Mouse (Mus musculus) MEL (cell line): ENCODE measurements around the gene Trnau1ap. TPM values are rescaled to one million over a fixed set of nuclear protein-coding genes. Genes with fewer than 3 reads are reported as not detected.

Source experiments
- DNase-seq: peaks from one replicate; pipeline ENCODE4 v3.0.0; 2011; ENCODE audit warnings: low read depth, low spot score
- H3K27ac ChIP-seq: 2 replicates; pipeline ENCODE4 v1.5.1; 2012; ENCODE audit warnings: low read depth, mild to moderate bottlenecking, control low read depth, low read length, moderate library complexity; ENCODE audit not compliant: control insufficient read depth
- H3K27me3 ChIP-seq, 2 experiments: fragments of 150-350 bp in 1 of 2; sonication (generic) in 1 of 2; 2 replicates each; pipeline ENCODE4 v1.6.1; 2012; ENCODE audit warnings: low read length in 2 of 2, mild to moderate bottlenecking in 2 of 2, improper control_type of control experiment in 1 of 2, moderate library complexity in 1 of 2; ENCODE audit not compliant: insufficient read depth in 2 of 2, control insufficient read depth in 1 of 2
- H3K36me3 ChIP-seq, 2 experiments: 2 replicates each; pipeline ENCODE4 v1.6.1; 2012 to 2014; ENCODE audit warnings: low read length in 2 of 2, improper control_type of control experiment in 1 of 2, inconsistent platforms in 1 of 2, mild to moderate bottlenecking in 1 of 2; ENCODE audit not compliant: insufficient read depth in 2 of 2, control insufficient read depth in 1 of 2
- H3K4me1 ChIP-seq, 2 experiments: fragments of 150-350 bp in 1 of 2; sonication (generic) in 1 of 2; 2 replicates each; pipeline ENCODE4 v1.6.1; 2012; ENCODE audit warnings: low read length in 2 of 2, improper control_type of control experiment in 1 of 2, mild to moderate bottlenecking in 1 of 2; ENCODE audit not compliant: insufficient read depth in 2 of 2, control insufficient read depth in 1 of 2
- H3K4me3 ChIP-seq, 2 experiments: fragments of 150-350 bp in 1 of 2; sonication (generic) in 1 of 2; 2 replicates each; pipeline ENCODE4 v1.5.1; 2012; ENCODE audit warnings: low read depth in 2 of 2, low read length in 2 of 2, mild to moderate bottlenecking in 2 of 2, moderate library complexity in 2 of 2, control low read depth in 1 of 2, improper control_type of control experiment in 1 of 2; ENCODE audit not compliant: control insufficient read depth in 1 of 2, insufficient read depth in 1 of 2
- H3K79me2 ChIP-seq: 2 replicates; pipeline ENCODE4 v1.6.1; 2012; ENCODE audit warnings: mild to moderate bottlenecking, low read length, moderate library complexity; ENCODE audit not compliant: control insufficient read depth, poor library complexity, insufficient read depth
- H3K9ac ChIP-seq: 2 replicates; pipeline ENCODE4 v1.6.1; 2012; ENCODE audit warnings: low read depth, mild to moderate bottlenecking, control low read depth, low read length, moderate library complexity; ENCODE audit not compliant: control insufficient read depth, poor library complexity, severe bottlenecking
- H3K9me3 ChIP-seq: fragments of 150-350 bp; sonication (generic); replicated peaks from 2 replicates; pipeline ENCODE4 v1.6.1; 2012; ENCODE audit warnings: mild to moderate bottlenecking, low read length, improper control_type of control experiment, moderate library complexity; ENCODE audit not compliant: insufficient read depth
- CHD1 ChIP-seq: IDR thresholded peaks from 2 replicates; pipeline ENCODE4 v1.6.1; 2012; ENCODE audit warnings: low read depth, mild to moderate bottlenecking, inconsistent platforms, low read length, improper control_type of control experiment
- CHD2 ChIP-seq: IDR thresholded peaks from 2 replicates; pipeline ENCODE4 v1.6.1; 2011; ENCODE audit warnings: low read length, improper control_type of control experiment
- ELF1 ChIP-seq: IDR thresholded peaks from 2 replicates; pipeline ENCODE4 v1.6.1; 2014; ENCODE audit warnings: low read depth, mild to moderate bottlenecking, inconsistent platforms, low read length, improper control_type of control experiment, moderate library complexity
- EP300 ChIP-seq, 2 experiments: IDR thresholded peaks; 2 replicates each; pipeline ENCODE4 v1.6.1; 2011; ENCODE audit warnings: improper control_type of control experiment in 2 of 2, low read length in 2 of 2, low read depth in 1 of 2, mild to moderate bottlenecking in 1 of 2
- GATA1 ChIP-seq: IDR thresholded peaks from 2 replicates; pipeline ENCODE4 v1.6.1; 2011; ENCODE audit warnings: low read depth, low read length, improper control_type of control experiment
- KAT2A ChIP-seq: conservative IDR thresholded peaks from 2 replicates; pipeline ENCODE4 v1.6.1; 2012; ENCODE audit warnings: low read depth, low read length, improper control_type of control experiment, inconsistent platforms
- MAFK ChIP-seq: IDR thresholded peaks from 2 replicates; pipeline ENCODE4 v1.6.1; 2011; ENCODE audit warnings: low read depth, mild to moderate bottlenecking, low read length, improper control_type of control experiment, borderline replicate concordance
- MEF2A ChIP-seq: IDR thresholded peaks from 2 replicates; pipeline ENCODE4 v1.6.1; 2014; ENCODE audit warnings: low read depth, mild to moderate bottlenecking, inconsistent platforms, low read length, improper control_type of control experiment; ENCODE audit not compliant: poor library complexity, insufficient replicate concordance, severe bottlenecking; ENCODE audit errors: extremely low read depth
- MXI1 ChIP-seq: IDR thresholded peaks from 2 replicates; pipeline ENCODE4 v1.6.1; 2011; ENCODE audit warnings: mild to moderate bottlenecking, low read depth, low read length, improper control_type of control experiment
- MYB ChIP-seq: IDR thresholded peaks from 2 replicates; pipeline ENCODE4 v1.6.1; 2011; ENCODE audit warnings: mild to moderate bottlenecking, low read depth, low read length, improper control_type of control experiment
- MYC ChIP-seq: IDR thresholded peaks from 2 replicates; pipeline ENCODE4 v1.6.1; 2011; ENCODE audit warnings: low read depth, mild to moderate bottlenecking, low read length, improper control_type of control experiment, moderate library complexity
- NRF1 ChIP-seq: IDR thresholded peaks from 2 replicates; pipeline ENCODE4 v1.6.1; 2014; ENCODE audit warnings: low read depth, mild to moderate bottlenecking, inconsistent platforms, low read length, improper control_type of control experiment, moderate library complexity; ENCODE audit not compliant: poor library complexity, insufficient read depth, severe bottlenecking
- POLR2A ChIP-seq, 2 experiments: IDR thresholded peaks; 2 replicates each; pipeline ENCODE4 v1.6.1; 2011 to 2012; ENCODE audit warnings: low read length in 2 of 2, mild to moderate bottlenecking in 2 of 2, control low read depth in 1 of 2, improper control_type of control experiment in 1 of 2, low read depth in 1 of 2, moderate library complexity in 1 of 2; ENCODE audit not compliant: control insufficient read depth in 1 of 2, insufficient read depth in 1 of 2, poor library complexity in 1 of 2
- RCOR1 ChIP-seq: IDR thresholded peaks from 2 replicates; pipeline ENCODE4 v1.6.1; 2012; ENCODE audit warnings: low read depth, mild to moderate bottlenecking, inconsistent platforms, low read length, improper control_type of control experiment
- SMC3 ChIP-seq: IDR thresholded peaks from 2 replicates; pipeline ENCODE4 v1.6.1; 2011; ENCODE audit warnings: low read depth, low read length, improper control_type of control experiment
- TCF12 ChIP-seq: IDR thresholded peaks from 2 replicates; pipeline ENCODE4 v1.6.1; 2014; ENCODE audit warnings: low read depth, mild to moderate bottlenecking, inconsistent platforms, low read length, improper control_type of control experiment, moderate library complexity
- ZC3H11A ChIP-seq: IDR thresholded peaks from 2 replicates; pipeline ENCODE4 v1.6.1; 2012; ENCODE audit warnings: low read depth, mild to moderate bottlenecking, inconsistent platforms, low read length, improper control_type of control experiment
- ZKSCAN1 ChIP-seq: IDR thresholded peaks from 2 replicates; pipeline ENCODE4 v1.6.1; 2012; ENCODE audit warnings: low read depth, mild to moderate bottlenecking, inconsistent platforms, low read length, improper control_type of control experiment, moderate library complexity
- ZMIZ1 ChIP-seq: IDR thresholded peaks from 2 replicates; pipeline ENCODE4 v1.6.1; 2012; ENCODE audit warnings: low read depth, mild to moderate bottlenecking, inconsistent platforms, low read length, improper control_type of control experiment, moderate library complexity
- ZNF384 ChIP-seq: IDR thresholded peaks from 2 replicates; pipeline ENCODE4 v1.6.1; 2012; ENCODE audit warnings: low read depth, mild to moderate bottlenecking, inconsistent platforms, low read length, improper control_type of control experiment
- polyA plus RNA-seq, 2 experiments: library from polyadenylated mRNA; stranded (reverse) in 1 of 2; unstranded in 1 of 2; fragments of >175 nt in 1 of 2; fragments of >200 nt in 1 of 2; gene quantifications; 2 replicates each; pipeline versions ENCODE4 v1.2.1 to v1.2.4; 2012; ENCODE audit warnings: low replicate concordance in 2 of 2, low read depth in 1 of 2; ENCODE audit not compliant: insufficient read length in 2 of 2, insufficient read depth in 1 of 2, missing spikeins in 1 of 2
- total RNA-seq: library from RNA; depleted of rRNA; stranded (reverse); fragments of 300-350 nt; gene quantifications from 2 replicates; pipeline ENCODE4 v1.2.3, GENCODE M21; 2012

The Trnau1ap gene
- total and polyA plus RNA-seq, 3 experiments, result 102 to 117 TPM; not detected in 1

GRCm38 (mm10) chr4:132355403-132355802, 26.1 kb upstream of the Trnau1ap start:
- Histone ChIP-seq H3K9me3 (no peaks in the 10 kb centered on the region), H3K27ac (no peak overlapping the region), H3K9ac (no peak overlapping the region)
- TF ChIP-seq ZKSCAN1, result no peak
- no peak for TF ChIP-seq MXI1
- TF ChIP-seq MYB, result no peak
- no peak for TF ChIP-seq ELF1
- TF ChIP-seq GATA1, result no peak
- TF ChIP-seq ZMIZ1, result no peak
- no peak for TF ChIP-seq POLR2A (IDR thresholded peaks at IDR 0.05; ENCODE audit: control insufficient read depth in 1 of 2, insufficient read depth in 1 of 2, low read depth in 1 of 2, low read length in 2 of 2, poor library complexity in 1 of 2)
- no peak for TF ChIP-seq RCOR1
- no peak for TF ChIP-seq CHD2
- no peak for TF ChIP-seq TCF12
- no peak for TF ChIP-seq SMC3
- TF ChIP-seq NRF1, result no peak
- TF ChIP-seq MAFK, result no peak
- no peak for TF ChIP-seq MEF2A
- TF ChIP-seq ZC3H11A, result no peak
- no peak for TF ChIP-seq KAT2A
- no peak for TF ChIP-seq EP300 (IDR thresholded peaks at IDR 0.05; ENCODE audit: low read depth in 1 of 2, low read length in 2 of 2)
- TF ChIP-seq, all 39 proteins: peak for 0
- Histone ChIP-seq H3K4me3 (no peak overlapping the region), H3K4me1 (peaks cover 0 to 9% of the 10 kb centered on the region in 2 experiments; a peak in 2 of 4 replicates), H3K79me2 (peaks cover 27% of the 10 kb centered on the region), H3K27me3 (no peaks in the 10 kb centered on the region), H3K36me3 (peaks cover 3 to 12% of the 10 kb centered on the region in 2 experiments; a peak in 3 of 4 replicates)
- no peak for DNase-seq

GRCm38 (mm10) chr4:132354571-132354970, 25.2 kb upstream of the Trnau1ap start:
- H3K9me3 ChIP-seq, result no peaks in the 10 kb centered on the region
- H3K4me3 ChIP-seq, result no peak overlapping the region
- H3K27me3 ChIP-seq, result no peaks in the 10 kb centered on the region
- peaks cover 3 to 12% of the 10 kb centered on the region in 2 experiments; a peak in 3 of 4 replicates for H3K36me3 ChIP-seq
- peak; percentile 35 for DNase-seq
- H3K9ac ChIP-seq, result peak overlapping the region; percentile 97; the same call in 1 of the 2 replicates
- H3K27ac ChIP-seq, result no peak overlapping the region; the same call in 1 of the 2 replicates
- TF ChIP-seq ZKSCAN1, result no peak
- no peak for TF ChIP-seq MYC
- no peak for TF ChIP-seq CHD1
- TF ChIP-seq MAFK, result no peak
- no peak for TF ChIP-seq ZNF384
- peaks cover 0 to 9% of the 10 kb centered on the region in 2 experiments; a peak in 2 of 4 replicates for H3K4me1 ChIP-seq
- peaks cover 27% of the 10 kb centered on the region for H3K79me2 ChIP-seq
